Mouse (Mus musculus) hematopoietic stem cell, adult 5-6 weeks (primary cell): ENCODE data around the gene Spert. TPM values are rescaled to one million over a fixed set of nuclear protein-coding genes. Genes with fewer than 3 reads are reported as not detected.
A peak's percentile ranks its signal among the peaks of the same experiment; 100 is the strongest.

Experiments
- ATAC-seq, 2 experiments: fragments of 125-278 bp in 1 of 2; replicated peaks in 1 of 2; 2 replicates each; pipeline ENCODE4 v1.8.0; 2016 to 2017; ENCODE audit warnings: inconsistent platforms in 2 of 2, mild to moderate bottlenecking in 2 of 2, moderate number of reproducible peaks in 2 of 2, low read depth in 1 of 2, moderate TSS enrichment in 1 of 2; ENCODE audit not compliant: low FRiP score in 2 of 2, poor library complexity in 2 of 2, severe bottlenecking in 2 of 2, insufficient read depth in 1 of 2, low TSS enrichment in 1 of 2
- total RNA-seq: library from RNA; stranded (forward); fragments of 172-1452, 232-1000 nt; gene quantifications from 2 replicates; pipeline ENCODE4 v1.2.3, GENCODE M21; 2017

Spert gene
- not detected in 2 replicates for total RNA-seq

- no peak for ATAC-seq
These were observed at the start of gene Spert for GRCm38 (mm10) chr14:75592978-75593377. Spert (minus strand) TSS chr14:75593116.

DNA sequence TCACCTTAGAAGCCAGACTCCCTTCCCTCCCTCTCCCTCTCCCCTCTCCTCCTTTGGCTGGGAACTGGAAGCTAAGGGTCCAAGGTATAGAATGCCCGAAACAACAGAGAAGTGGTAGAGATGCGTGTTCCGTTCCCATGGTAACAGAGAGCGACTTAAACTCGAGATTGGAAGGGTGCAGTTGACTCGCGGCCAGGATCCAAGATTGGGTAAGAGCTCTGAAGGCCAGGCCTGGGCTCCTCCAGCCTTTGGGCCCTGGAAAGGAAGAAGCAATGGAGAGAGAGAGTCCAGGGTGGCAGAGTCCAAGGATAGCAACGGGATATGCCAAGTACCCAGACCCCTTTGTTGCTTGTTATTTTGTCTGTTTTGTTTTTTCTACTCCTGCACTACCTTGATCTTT lies 49.2 kb upstream of the Spert start, which contains the start of gene Erich6b:
TSS of gene Erich6b (plus strand) at position 180 of the 400 bp plus-strand sequence.
- ATAC-seq, result no peak

DNA sequence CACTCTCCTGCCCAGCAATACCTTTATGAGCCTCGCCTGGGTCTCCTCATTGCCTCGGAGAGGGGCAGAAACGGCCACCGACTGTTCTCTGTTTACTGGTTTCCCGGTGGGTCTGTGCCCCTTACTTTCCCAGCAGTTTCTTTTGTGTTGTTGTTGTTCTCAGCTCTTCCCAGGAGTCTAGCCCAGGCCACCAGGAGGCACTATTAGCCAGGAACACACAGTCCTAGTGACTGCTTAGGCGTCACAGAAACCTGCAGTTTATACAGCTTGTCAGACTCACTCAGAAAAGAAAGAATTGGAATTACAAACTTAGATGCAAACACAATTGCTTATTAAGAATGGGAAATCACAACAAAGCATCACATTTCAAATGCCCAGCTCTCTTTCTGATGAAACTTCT lies 48.5 kb upstream of the Spert start:
- ATAC-seq, result no peak

GRCm38 (mm10) chr14:75640846-75641245 lies 47.9 kb upstream of the Spert start:
- no peak for ATAC-seq

- no peak for ATAC-seq
These were observed 44.7 kb upstream of the Spert start for GRCm38 (mm10) chr14:75637641-75638040.

DNA sequence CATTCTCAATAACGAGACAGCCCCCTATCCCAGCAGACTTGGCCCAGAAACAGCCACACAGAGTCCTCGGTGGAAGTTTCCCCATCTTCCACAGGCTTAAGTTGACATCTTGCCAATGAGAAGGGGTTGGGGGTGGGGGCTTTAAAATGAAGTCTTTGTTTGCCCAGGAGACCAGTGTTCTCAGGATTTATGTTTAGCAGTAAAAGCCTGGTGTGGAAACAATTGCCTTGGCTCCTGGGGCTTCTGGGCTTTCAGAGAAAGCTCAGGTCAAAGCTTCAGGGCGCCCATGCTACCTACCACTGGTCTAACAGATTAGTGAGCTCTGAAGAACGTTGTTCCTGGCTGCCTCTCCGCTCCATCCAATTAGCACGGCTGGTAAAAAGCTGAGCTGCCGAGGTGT lies 43.2 kb upstream of the Spert start:
- ATAC-seq, result no peak

GRCm38 (mm10) chr14:75635350-75635749 lies 42.4 kb upstream of the Spert start:
- ATAC-seq, result no peak

- no peak for ATAC-seq
These were observed 36.0 kb upstream of the Spert start for GRCm38 (mm10) chr14:75628870-75629269.

- no peak for ATAC-seq
These were observed 30.1 kb upstream of the Spert start for GRCm38 (mm10) chr14:75622984-75623383.

- no peak for ATAC-seq
These were observed 23.5 kb upstream of the Spert start for GRCm38 (mm10) chr14:75616375-75616774.

DNA sequence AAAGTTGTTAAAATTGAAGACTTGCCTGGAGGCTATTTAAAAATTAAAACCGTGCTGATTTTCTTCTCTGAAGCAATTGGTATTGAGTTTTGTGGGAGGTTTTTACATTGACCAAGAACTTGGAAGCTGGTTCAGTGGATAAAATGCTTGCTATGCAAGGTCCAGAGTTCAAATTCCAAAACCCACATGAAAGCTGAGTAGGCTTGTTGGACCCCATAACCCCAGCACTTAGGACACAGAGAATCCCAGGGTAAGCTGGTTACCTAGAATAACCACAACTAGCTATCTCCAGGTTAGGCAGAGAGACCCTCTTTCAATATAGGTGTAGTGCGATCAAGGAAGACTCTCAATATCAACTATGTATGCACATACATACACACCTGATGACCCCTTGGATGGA lies 16.3 kb upstream of the Spert start:
- no peak for ATAC-seq

DNA sequence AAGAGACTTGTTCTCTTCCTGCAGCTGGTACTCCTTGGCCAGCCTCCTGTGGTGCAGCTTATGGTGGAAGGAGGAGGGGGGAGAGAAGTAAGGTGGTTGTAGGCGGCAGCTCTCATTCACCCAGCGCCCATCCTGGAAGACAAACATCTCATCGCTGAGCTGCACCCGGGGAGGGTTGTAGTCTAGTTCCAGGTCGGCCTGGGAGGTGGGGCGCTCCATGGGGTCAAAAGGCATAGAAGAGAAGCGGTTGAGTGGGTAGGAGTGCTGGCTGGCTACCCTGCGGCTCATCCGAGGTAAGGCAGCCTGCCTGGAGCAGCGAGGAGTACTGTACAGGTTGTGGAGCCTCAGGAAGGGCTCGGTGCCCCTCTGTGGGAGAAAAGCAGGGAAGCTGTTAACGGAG lies 9.0 kb downstream of the Spert start:
- no peak for ATAC-seq

- ATAC-seq, result no peak
These were observed 13.9 kb downstream of the Spert start for GRCm38 (mm10) chr14:75579010-75579409.

GRCm38 (mm10) chr14:75566303-75566702 lies 26.6 kb downstream of the Spert start:
- no peak for ATAC-seq

DNA sequence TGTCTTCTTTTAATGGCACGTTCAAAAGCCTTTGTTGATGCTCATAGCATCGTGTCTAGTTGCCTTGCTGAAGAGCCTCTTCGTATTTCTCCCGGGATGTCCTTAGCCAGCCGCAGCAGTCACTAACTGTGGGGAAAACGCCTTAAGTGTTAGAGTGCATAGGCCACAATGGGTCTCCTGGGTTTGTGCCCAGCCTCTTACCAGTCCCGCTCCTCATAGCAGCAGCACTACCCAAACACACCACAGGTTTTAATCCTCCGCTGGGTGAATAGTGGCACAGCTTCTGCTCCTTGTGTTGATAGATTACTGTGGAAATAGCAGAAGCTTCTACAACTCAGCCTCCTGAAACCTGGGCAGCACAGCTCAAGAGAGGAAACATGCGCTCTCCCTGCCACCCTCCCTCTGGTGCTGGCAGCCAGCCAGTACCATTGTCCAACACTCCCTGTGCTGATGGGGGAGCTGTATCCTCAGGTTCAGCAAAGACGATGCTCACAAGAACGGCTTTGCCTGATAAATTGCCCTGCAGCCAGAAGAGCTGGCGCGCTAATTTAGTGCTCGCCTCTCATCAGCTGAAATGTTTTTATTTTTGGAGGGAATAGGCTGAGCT lies 27.3 kb downstream of the Spert start:
- no peak for ATAC-seq

DNA sequence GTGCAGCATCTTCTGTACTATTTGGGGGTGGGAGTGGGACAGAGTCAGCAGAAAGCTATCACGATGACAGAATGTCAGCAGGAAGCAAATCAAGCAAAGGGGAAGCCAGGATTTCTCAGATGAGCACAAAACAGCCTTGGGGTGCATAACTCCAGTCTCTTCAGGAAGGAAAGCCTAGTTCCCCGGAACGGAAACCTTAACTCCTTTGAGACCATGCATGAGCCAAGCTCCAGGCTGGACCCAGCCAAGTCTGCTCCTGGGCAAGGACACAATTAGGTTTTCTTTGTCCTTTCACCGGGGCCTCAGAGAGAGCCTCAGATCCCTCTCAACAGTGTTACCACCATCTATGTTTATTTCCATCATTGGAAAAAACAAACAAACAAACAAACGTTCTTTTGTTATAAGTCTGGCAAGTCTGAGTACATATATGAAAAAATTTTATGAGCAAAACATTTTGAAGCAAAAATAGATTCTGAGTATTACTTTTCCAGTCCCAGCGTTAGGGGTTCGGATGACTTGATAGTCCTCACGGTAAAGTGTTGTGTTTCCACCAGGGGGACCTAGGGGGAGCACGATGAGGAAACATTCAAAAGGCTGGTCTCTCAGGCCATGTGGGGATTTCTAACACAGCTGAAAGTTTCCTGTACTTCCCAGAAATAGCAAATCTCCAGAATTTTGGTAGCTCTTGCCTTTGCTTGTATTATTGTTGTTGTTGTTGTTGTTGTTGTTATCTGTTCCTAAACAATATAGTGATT lies 31.2 kb downstream of the Spert start:
- ATAC-seq, result no peak

GRCm38 (mm10) chr14:75541731-75542130 lies 51.2 kb downstream of the Spert start:
- 0 out of 4 replicates have a peak, but pooled peaks of 1 of the 2 experiments have one; percentile 22 for ATAC-seq

- no peak for ATAC-seq
These were observed 51.9 kb downstream of the Spert start for GRCm38 (mm10) chr14:75540996-75541350.
